Mouse (Mus musculus) embryonic fibroblast, embryonic 13.5 days (primary cell): ENCODE results near the gene Mapkap1. TPM values are rescaled to one million over a fixed set of nuclear protein-coding genes. Genes with fewer than 3 reads are reported as not detected.

Source experiments
- H3K27ac ChIP-seq: 2 replicates; pipeline ENCODE4 v1.5.1; 2012; ENCODE audit warnings: low read length, control low read depth, inconsistent platforms; ENCODE audit not compliant: insufficient read depth
- H3K4me1 ChIP-seq: 2 replicates; pipeline ENCODE4 v1.6.1; 2011; ENCODE audit warnings: low read length; ENCODE audit not compliant: control insufficient read depth, insufficient read depth
- H3K4me3 ChIP-seq: 2 replicates; pipeline ENCODE4 v1.5.1; 2011; ENCODE audit warnings: mild to moderate bottlenecking, control low read depth, low read length; ENCODE audit not compliant: insufficient read depth
- CTCF ChIP-seq: IDR thresholded peaks from 2 replicates; pipeline ENCODE4 v1.5.1; 2011; ENCODE audit warnings: mild to moderate bottlenecking, control low read depth, low read length, moderate library complexity, borderline replicate concordance; ENCODE audit not compliant: insufficient read depth
- POLR2A ChIP-seq: IDR thresholded peaks from 2 replicates; pipeline ENCODE4 v1.6.1; 2011; ENCODE audit warnings: low read depth, mild to moderate bottlenecking, control low read depth, low read length, moderate library complexity
- polyA plus RNA-seq: library from polyadenylated mRNA; stranded (reverse); fragments of >200 nt; gene quantifications from 2 replicates; pipeline ENCODE4 v1.2.4, GENCODE M21; 2011; ENCODE audit warnings: low read depth; ENCODE audit not compliant: missing spikeins, insufficient read length

Mapkap1 gene
- polyA plus RNA-seq, 1 experiment, result 84.9 TPM

GRCm38 (mm10) chr2:34544646-34545395 is 138.2 kb downstream of the Mapkap1 start:
- H3K4me1 ChIP-seq, result peaks cover 2% of the 10 kb centered on the region; the same call in 1 of the 2 replicates
- H3K27ac ChIP-seq, result no peak overlapping the region
- H3K4me3 ChIP-seq, result no peak overlapping the region
- TF ChIP-seq POLR2A, result no peak
- TF ChIP-seq CTCF, result no peak

GRCm38 (mm10) chr2:34546176-34546677 is 139.7 kb downstream of the Mapkap1 start:
- Histone ChIP-seq H3K4me1 (peaks cover 2% of the 10 kb centered on the region; the same call in 1 of the 2 replicates), H3K4me3 (no peak overlapping the region), H3K27ac (no peak overlapping the region)
- TF ChIP-seq POLR2A, result no peak
- TF ChIP-seq CTCF, result no peak

- Histone ChIP-seq H3K27ac (no peak overlapping the region), H3K4me3 (no peak overlapping the region), H3K4me1 (peaks cover 2% of the 10 kb centered on the region; the same call in 1 of the 2 replicates)
- TF ChIP-seq POLR2A (no peak), CTCF (no peak)
Measured at GRCm38 (mm10) chr2:34547516-34547915, 140.9 kb downstream of the Mapkap1 start.

GRCm38 (mm10) chr2:34548961-34549360 is 142.4 kb downstream of the Mapkap1 start:
- peak overlapping the region; percentile 28; the same call in 1 of the 2 replicates for H3K27ac ChIP-seq
- TF ChIP-seq POLR2A (no peak), CTCF (no peak)
- H3K4me1 ChIP-seq, result peaks cover 2% of the 10 kb centered on the region; the same call in 1 of the 2 replicates
- no peak overlapping the region for H3K4me3 ChIP-seq

GRCm38 (mm10) chr2:34549469-34549868 is 142.9 kb downstream of the Mapkap1 start:
- peaks cover 2% of the 10 kb centered on the region; the same call in 1 of the 2 replicates for H3K4me1 ChIP-seq
- no peak overlapping the region for H3K4me3 ChIP-seq
- no peak for TF ChIP-seq CTCF
- no peak for TF ChIP-seq POLR2A
- H3K27ac ChIP-seq, result no peak overlapping the region; the same call in 1 of the 2 replicates

- H3K27ac ChIP-seq, result no peak overlapping the region
- no peak for TF ChIP-seq CTCF
- TF ChIP-seq POLR2A, result no peak
- no peak overlapping the region for H3K4me3 ChIP-seq
- no peaks in the 10 kb centered on the region for H3K4me1 ChIP-seq
Measured at GRCm38 (mm10) chr2:34552772-34553171, 146.2 kb downstream of the Mapkap1 start.

- no peak overlapping the region for H3K27ac ChIP-seq
- no peaks in the 10 kb centered on the region for H3K4me1 ChIP-seq
- H3K4me3 ChIP-seq, result no peak overlapping the region
- TF ChIP-seq POLR2A, result no peak
- TF ChIP-seq CTCF, result no peak
Measured at GRCm38 (mm10) chr2:34553580-34554231, 147.1 kb downstream of the Mapkap1 start.

- Histone ChIP-seq H3K27ac (no peak overlapping the region), H3K4me3 (no peak overlapping the region), H3K4me1 (no peaks in the 10 kb centered on the region)
- no peak for TF ChIP-seq POLR2A
- TF ChIP-seq CTCF, result no peak
Measured at GRCm38 (mm10) chr2:34560146-34560545, 153.6 kb downstream of the Mapkap1 start.

- Histone ChIP-seq H3K4me3 (no peak overlapping the region), H3K4me1 (no peaks in the 10 kb centered on the region), H3K27ac (no peak overlapping the region)
- TF ChIP-seq CTCF, result no peak
- TF ChIP-seq POLR2A, result no peak
Measured at GRCm38 (mm10) chr2:34563089-34563694, 156.6 kb downstream of the Mapkap1 start.

GRCm38 (mm10) chr2:34563865-34564264 is 157.3 kb downstream of the Mapkap1 start:
- Histone ChIP-seq H3K27ac (no peak overlapping the region), H3K4me1 (no peaks in the 10 kb centered on the region), H3K4me3 (no peak overlapping the region)
- TF ChIP-seq POLR2A (no peak), CTCF (no peak)

GRCm38 (mm10) chr2:34566146-34566545 is 159.6 kb downstream of the Mapkap1 start:
- no peak overlapping the region for H3K4me3 ChIP-seq
- no peak overlapping the region; the same call in 1 of the 2 replicates for H3K27ac ChIP-seq
- no peaks in the 10 kb centered on the region for H3K4me1 ChIP-seq
- TF ChIP-seq POLR2A (no peak), CTCF (no peak)
